Mouse (Mus musculus): ENCODE results near the gene Grwd1.

GRCm38 (mm10) chr7:45853089-45853488, 22.3 kb upstream of the Grwd1 start:
- TF ChIP-seq HCFC1 (IDR thresholded peaks at IDR 0.05; ENCODE audit: borderline replicate concordance, insufficient read depth, low read length) (no peak), MAFK (IDR thresholded peaks at IDR 0.05; ENCODE audit: insufficient read depth, low read depth, low read length) (no peak), CHD2 (IDR thresholded peaks at IDR 0.05; ENCODE audit: low read depth, low read length) (no peak)

Measured in ES-E14 (cell line).